In the genomic region with DNA sequence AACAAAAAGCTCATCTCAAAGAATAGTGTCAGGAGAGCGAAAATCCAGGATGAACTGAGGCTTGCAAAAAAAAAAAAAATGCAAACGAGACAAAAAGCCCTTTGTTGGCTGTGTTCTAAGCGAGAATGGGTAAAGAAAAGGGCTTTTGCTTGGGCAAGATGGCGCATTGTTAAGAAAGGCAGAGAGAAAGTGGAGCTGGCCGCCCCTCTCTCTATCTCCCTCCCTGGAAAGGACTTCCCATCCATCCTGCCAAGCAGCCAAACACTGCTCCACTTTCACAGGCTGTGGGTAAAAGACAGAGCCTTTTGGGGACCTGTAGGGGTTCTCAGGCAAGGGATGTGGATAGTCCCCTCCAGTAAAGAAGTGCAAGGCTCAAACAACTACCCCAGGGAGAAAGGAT, we compare ENCODE assay signal across 16 mouse cellular contexts. TPM values are rescaled to one million over a fixed set of nuclear protein-coding genes. Genes with fewer than 3 reads are reported as not detected.
DNase-seq lines count a peak whose midpoint lies in the region; ATAC-seq lines count a peak whose summit lies in the region.
"Had no signal": no experiment of that assay in that cellular context is flagged by ENCODE, and none has a peak within 500 bp of the region (broad histone marks: within the 10 kb centered on the region; RNA-seq: fewer than 3 reads in every experiment).

No protein-coding gene starts in this region.

- peaks cover 52% of the 10 kb centered on the region for H3K27me3 ChIP-seq in embryonic facial prominence, embryonic 10.5 days (replicated peaks; ENCODE audit: low read depth, poor library complexity, severe bottlenecking)
- no peaks in the 10 kb centered on the region for H3K27me3 ChIP-seq in hindbrain, embryonic 12.5 days
- H3K27me3 ChIP-seq in midbrain, embryonic 14.5 days (ENCODE audit: control insufficient read depth, insufficient read depth, low read length), result no peaks in the 10 kb centered on the region
- H3K27me3 ChIP-seq: Patski had no signal

- no peak overlapping the region for H3K4me3 ChIP-seq in embryonic facial prominence, embryonic 10.5 days
- H3K4me3 ChIP-seq in hindbrain, embryonic 12.5 days, result no peak overlapping the region
- no peak overlapping the region for H3K4me3 ChIP-seq in midbrain, embryonic 14.5 days (replicated peaks; ENCODE audit: low read depth, low read length)
- H3K4me3 ChIP-seq: lung, embryonic 15.5 days had no signal

- 0 out of 2 replicates have a peak, but pooled peaks cover 4% of the 10 kb centered on the region for H3K4me1 ChIP-seq in embryonic facial prominence, embryonic 10.5 days
- H3K4me1 ChIP-seq in hindbrain, embryonic 12.5 days, result peaks cover 13% of the 10 kb centered on the region
- peaks cover 3% of the 10 kb centered on the region; the same call in 1 of the 2 replicates for H3K4me1 ChIP-seq in midbrain, embryonic 14.5 days (ENCODE audit: control insufficient read depth, insufficient read depth, low read length)
- H3K4me1 ChIP-seq: lung, embryonic 15.5 days had no signal

- DNase-seq in embryo, embryonic 10.5 days (ENCODE audit: low spot score), result peak; percentile 42
- DNase-seq in embryonic facial prominence, embryonic 10.5 days (ENCODE audit: low spot score), result no peak
- peak; percentile 43 for DNase-seq in midbrain, embryonic 14.5 days
- no peak for DNase-seq in adrenal gland, adult (ENCODE audit: inconsistent age in 2 of 2, low spot score in 1 of 2)
- no peak for DNase-seq in adrenal gland, postnatal 4 days (ENCODE audit: low spot score in 2 of 2)
- DNase-seq: gastrocnemius, postnatal 36 days; kidney, postnatal 36 days had no signal

- no peaks in the 10 kb centered on the region for H3K36me3 ChIP-seq in embryonic facial prominence, embryonic 10.5 days (replicated peaks)
- H3K36me3 ChIP-seq in hindbrain, embryonic 12.5 days, result no peaks in the 10 kb centered on the region; the same call in 1 of the 2 replicates
- no peaks in the 10 kb centered on the region for H3K36me3 ChIP-seq in midbrain, embryonic 14.5 days (ENCODE audit: control insufficient read depth, insufficient read depth, low read length)
- H3K36me3 ChIP-seq: lung, embryonic 15.5 days had no signal

- no peaks in the 10 kb centered on the region for H3K9me3 ChIP-seq in embryonic facial prominence, embryonic 10.5 days
- H3K9me3 ChIP-seq in hindbrain, embryonic 12.5 days (replicated peaks), result no peaks in the 10 kb centered on the region
- no peaks in the 10 kb centered on the region for H3K9me3 ChIP-seq in midbrain, embryonic 14.5 days (ENCODE audit: control insufficient read depth, low read length)
- H3K9me3 ChIP-seq: lung, embryonic 15.5 days had no signal

- ATAC-seq in hindbrain, embryonic 12.5 days (ENCODE audit: low FRiP score), result peak; percentile 50; the same call in 1 of the 2 replicates
- no peak for ATAC-seq in midbrain, embryonic 14.5 days (ENCODE audit: low FRiP score, low TSS enrichment)
- no peak for ATAC-seq in monocyte, adult 5-6 weeks (replicated peaks; ENCODE audit: insufficient number of reproducible peaks, low FRiP score, low TSS enrichment, poor library complexity, severe bottlenecking)
- ATAC-seq: intestine, embryonic 16.5 days; Patski had no signal

- no peak overlapping the region for H3K4me2 ChIP-seq in hindbrain, embryonic 12.5 days (replicated peaks)
- no peak overlapping the region for H3K4me2 ChIP-seq in midbrain, embryonic 14.5 days (ENCODE audit: low read length)
- H3K4me2 ChIP-seq: lung, embryonic 15.5 days had no signal

- H3K9ac ChIP-seq in hindbrain, embryonic 12.5 days, result no peak overlapping the region
- no peak overlapping the region for H3K9ac ChIP-seq in midbrain, embryonic 14.5 days (replicated peaks; ENCODE audit: low read length)
- H3K9ac ChIP-seq: lung, embryonic 15.5 days had no signal

- 30% methylated on average over 5 of the region's 5 CpGs for WGBS in embryonic facial prominence, embryonic 10.5 days
- 14% methylated on average over 5 of the region's 5 CpGs for WGBS in hindbrain, embryonic 12.5 days
- WGBS in midbrain, embryonic 14.5 days, result 12% methylated on average over 5 of the region's 5 CpGs

- H3K27ac ChIP-seq in embryonic facial prominence, embryonic 10.5 days (replicated peaks), result peak overlapping the region; percentile 54
- H3K27ac ChIP-seq in hindbrain, embryonic 12.5 days, result peak overlapping the region; percentile 68
- H3K27ac ChIP-seq in midbrain, embryonic 14.5 days (replicated peaks; ENCODE audit: low read depth, low read length), result peak overlapping the region; percentile 5; the same call in 1 of the 2 replicates
- H3K27ac ChIP-seq: lung, embryonic 15.5 days had no signal

RNA-seq across cellular contexts. Expression of a gene that starts 9.6 kb away (rescaled TPM):
- 1.2 and 5.4 TPM in 2 replicates for polyA plus RNA-seq in embryonic facial prominence, embryonic 10.5 days (2016; fragmentation: Nextera tagmentation; extraction: Ambion mirVana)
- 9.4 and 12.0 TPM in 2 replicates for polyA plus RNA-seq in hindbrain, embryonic 12.5 days (2016; fragmentation: Nextera tagmentation; extraction: Ambion mirVana)
- polyA plus RNA-seq in midbrain, embryonic 14.5 days (2014; fragmentation: Nextera tagmentation; extraction: Ambion mirVana), result 9.5 and 11.3 TPM in 2 replicates
- not detected in 3 replicates for total RNA-seq in monocyte, adult 5-6 weeks (2017)
- total RNA-seq in adrenal gland, postnatal 4 days (2021), result under 1 TPM; 0.08 to 0.34 TPM
- total RNA-seq: adrenal gland, adult 18-20 months; gastrocnemius, postnatal 36 days; megakaryocyte, adult 5-6 weeks had no signal
- polyA plus RNA-seq: intestine, embryonic 16.5 days; small intestine, adult 2 months; urinary bladder, adult 2 months had no signal

Comparison
In these comparisons a context has a peak if more than half of its experiments do, and no peak if none do; other contexts are left out.
1. DNase-seq: peak in embryo, embryonic 10.5 days (single experiment) and midbrain, embryonic 14.5 days (single experiment); none in embryonic facial prominence, embryonic 10.5 days (single experiment), adrenal gland, adult (0 of 2) and adrenal gland, postnatal 4 days (0 of 2).
2. H3K27ac ChIP-seq: peak in every context shown above with its lines; median percentile 68 in hindbrain, embryonic 12.5 days; 54 in embryonic facial prominence, embryonic 10.5 days; 5 in midbrain, embryonic 14.5 days.